Mouse (Mus musculus) right cerebral cortex, adult 2 months (tissue): ENCODE data around the gene Zic2.
"Not testable (repeated sequence)": the region's sequence is repeated elsewhere in the genome, so short reads cannot be mapped to it uniquely, and the experiment has no call there.

ENCODE experiments used
- DNase-seq, 2 experiments: peaks; one replicate each; pipeline ENCODE4 v3.0.0; 2021 to 2022; ENCODE audit warnings: low spot score in 2 of 2

Zic2 gene

GRCm38 (mm10) chr14:122461966-122462365 is 13.3 kb upstream of the Zic2 start:
- DNase-seq: no peak

GRCm38 (mm10) chr14:122462689-122463079 is 12.6 kb upstream of the Zic2 start:
- no peak for DNase-seq

DNA sequence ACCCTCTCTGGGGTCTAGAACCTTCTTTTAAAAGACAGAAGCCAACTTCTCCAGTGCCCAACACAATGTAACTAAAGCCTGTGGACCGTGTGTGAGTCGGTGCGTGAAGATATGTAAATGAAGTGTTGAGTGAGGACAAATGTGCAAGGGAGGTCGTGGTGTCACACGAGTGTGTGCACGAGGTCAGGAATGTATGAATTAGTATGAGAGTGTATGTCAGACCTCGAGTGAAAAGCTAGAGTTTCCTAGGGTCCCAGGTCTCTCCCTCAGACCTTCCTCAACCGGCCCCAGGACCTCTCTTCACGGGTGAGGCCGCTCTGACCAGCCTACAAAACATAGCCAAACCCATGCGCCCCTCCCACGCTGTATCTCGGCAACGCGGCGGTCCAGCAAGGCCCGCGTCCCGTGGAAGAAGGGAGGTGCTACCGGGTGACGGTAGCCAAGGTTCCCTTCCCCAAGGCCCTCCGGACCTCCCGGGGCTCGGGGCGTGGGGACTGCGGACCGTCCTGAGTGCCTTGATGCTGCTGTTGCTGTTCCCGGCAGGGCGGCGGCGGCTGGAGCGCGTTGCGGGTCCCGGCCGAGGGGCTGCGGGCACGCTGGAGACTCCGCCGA is 12.0 kb upstream of the Zic2 start:
- DNase-seq: no peak

- DNase-seq: not testable (repeated sequence)
These were observed 11.4 kb upstream of the Zic2 start for GRCm38 (mm10) chr14:122463734-122464341.

- no peak for DNase-seq
These were observed 10.9 kb upstream of the Zic2 start for GRCm38 (mm10) chr14:122464351-122464762.

DNA sequence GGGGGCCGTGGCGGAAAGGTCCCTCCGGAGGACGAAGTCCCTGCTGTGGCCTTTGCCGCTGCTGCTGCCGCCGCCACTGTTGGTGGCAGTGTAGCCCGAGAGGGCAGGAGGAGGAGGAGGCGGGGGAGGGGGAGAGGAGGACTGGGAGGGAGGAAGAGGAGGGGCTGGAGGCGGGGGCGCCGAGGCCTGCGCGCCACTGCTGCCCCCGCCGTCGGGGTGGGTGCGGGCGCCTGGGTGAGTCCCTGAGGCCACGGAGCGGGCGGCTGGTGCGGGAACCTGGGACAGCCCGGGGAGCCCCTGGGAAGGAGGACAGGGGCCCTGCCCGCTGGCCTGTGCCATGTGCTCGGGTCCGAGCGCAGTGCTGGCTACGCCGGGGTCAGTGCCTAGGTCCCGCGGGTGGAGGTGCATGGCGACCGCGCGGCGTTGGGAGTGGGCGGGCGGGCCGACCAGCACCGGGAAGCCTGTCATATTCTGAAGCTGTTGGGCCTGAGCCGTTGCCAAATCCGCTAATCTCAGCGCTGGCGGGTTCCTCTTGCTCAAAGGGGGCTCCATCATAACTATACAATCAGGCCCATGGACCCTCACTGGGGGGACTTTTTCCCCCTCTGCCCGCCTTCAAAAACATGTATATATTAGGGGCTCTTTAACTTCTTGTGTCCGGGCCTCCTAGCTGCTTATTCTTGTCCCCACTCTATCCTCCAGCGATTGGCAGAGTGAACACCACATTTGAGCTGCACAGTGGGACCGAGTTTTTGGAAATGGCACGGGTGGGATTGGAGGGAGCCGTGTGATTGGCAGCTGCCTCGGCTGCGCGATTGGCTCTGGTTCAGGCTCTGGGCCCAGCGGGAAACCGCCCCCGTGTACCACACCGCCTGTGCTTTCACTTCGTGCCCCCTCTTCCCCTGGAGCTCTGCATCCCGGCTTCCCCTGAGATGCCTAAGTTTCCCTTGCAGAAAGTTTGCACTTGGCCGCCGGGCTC is 10.2 kb upstream of the Zic2 start, which contains the start of gene Zic5:
Gene Zic5 (minus strand): TSS at position 915 of the 979 bp plus-strand sequence.
- DNase-seq: no peak

- no peak for DNase-seq
These were observed 9.2 kb upstream of the Zic2 start for GRCm38 (mm10) chr14:122465931-122466490.

DNA sequence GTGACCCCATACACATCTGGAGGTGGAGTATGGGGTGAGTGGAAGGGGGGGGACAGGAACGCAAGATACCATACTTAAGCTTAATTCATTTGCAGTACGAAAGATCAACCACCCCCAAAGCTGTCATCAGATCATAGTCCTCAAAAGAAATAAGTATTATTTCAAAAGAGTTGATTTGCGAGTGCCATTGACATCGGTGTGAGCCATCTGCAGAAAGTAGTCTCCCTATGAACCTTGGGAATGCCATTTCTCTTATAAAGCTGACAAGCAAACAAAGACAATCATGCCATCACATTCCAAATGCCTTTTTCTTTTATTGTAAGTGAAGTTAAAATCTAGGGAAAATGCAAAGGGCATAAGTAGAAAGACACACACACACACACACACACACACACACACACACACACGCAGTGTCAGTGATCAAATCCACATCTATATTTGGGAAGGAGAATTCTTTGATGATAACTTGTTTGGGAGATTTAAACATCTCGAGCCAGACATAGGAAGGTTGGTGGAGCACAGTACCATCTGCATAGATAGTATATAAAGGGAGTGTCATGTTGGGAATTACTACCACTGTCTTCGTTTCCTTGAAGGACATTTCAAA is 8.4 kb upstream of the Zic2 start:
- no peak for DNase-seq

GRCm38 (mm10) chr14:122467926-122468841 is 7.1 kb upstream of the Zic2 start:
- DNase-seq: no peak

- no peak for DNase-seq
These were observed 6.1 kb upstream of the Zic2 start for GRCm38 (mm10) chr14:122468971-122469755.

DNA sequence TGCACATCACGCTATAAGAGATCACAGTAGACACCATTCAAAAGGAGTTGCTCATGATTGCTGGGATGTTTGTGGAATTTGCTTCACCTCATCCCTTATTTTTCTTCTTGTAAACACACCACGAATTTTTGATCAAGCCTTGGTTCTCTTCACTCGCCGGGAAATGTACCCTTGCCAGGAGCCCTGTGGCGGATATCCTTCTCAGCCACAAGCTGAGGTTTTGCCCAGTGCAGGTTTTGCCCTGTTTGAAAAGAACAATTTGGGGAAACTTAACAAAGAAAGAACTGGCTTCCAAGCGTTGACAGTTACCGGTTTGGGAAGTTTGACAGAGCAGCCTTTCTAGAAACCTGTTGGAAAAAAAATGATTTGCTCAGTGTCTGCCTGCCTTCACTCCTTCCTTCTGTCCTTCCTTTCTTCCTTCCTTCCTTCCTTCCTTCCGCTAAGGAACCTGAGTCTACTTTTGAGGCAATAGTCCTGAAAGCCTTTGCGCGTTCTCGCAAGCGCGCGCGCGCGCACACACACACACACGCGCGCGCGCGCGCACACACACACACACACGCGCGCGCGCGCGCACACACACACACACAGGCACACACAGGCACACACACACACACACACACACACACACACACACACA is 3.7 kb upstream of the Zic2 start:
- DNase-seq: no peak

- DNase-seq: no peak
These were observed 3.1 kb upstream of the Zic2 start for GRCm38 (mm10) chr14:122472161-122472560.

DNA sequence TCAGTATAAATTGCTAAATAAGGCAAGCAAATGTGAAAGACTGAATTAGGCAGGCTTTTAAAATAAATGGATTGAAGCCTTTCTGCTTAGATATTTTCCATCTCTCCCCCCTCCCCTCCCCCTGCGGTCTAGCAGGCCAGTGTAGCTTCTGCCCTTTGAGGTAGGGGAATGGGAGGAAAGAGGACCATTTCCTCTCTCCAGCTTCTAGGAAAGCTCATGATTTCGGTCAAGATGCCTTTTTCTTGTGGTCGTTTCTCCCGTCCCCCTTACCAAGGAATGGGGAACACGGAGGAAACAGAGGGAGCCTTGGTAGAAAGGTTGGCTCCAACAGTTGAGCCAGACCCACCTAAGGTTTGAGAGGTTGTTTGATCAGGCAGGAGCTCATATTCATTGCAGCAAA is 2.6 kb upstream of the Zic2 start:
- DNase-seq: no peak

DNA sequence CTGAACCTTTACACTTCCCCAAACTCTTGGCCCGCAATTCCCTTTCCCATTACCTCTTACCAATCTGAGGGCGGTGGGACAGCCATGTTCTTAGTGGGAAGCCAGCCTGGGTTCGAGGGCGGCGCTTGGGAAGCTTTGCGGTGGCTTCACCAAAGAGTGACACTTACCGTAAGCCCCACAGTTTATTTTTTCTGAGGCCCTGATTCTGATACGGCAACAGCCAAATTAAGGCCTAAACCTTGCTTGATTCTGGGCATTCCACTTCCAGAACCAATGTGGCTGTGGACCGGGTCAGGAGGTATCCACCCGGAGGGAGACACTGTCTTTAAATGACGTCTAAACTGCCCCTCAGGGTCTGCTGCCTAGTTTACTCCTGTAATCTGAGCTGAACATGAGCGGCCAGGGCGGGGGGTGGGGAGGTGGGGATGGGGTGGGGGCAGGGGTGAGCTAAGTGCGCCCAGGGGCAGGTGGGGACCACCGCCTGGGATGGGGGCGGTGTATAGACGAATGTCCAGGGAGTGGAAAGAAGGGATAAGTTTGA is 2.0 kb upstream of the Zic2 start:
- no peak for DNase-seq

DNA sequence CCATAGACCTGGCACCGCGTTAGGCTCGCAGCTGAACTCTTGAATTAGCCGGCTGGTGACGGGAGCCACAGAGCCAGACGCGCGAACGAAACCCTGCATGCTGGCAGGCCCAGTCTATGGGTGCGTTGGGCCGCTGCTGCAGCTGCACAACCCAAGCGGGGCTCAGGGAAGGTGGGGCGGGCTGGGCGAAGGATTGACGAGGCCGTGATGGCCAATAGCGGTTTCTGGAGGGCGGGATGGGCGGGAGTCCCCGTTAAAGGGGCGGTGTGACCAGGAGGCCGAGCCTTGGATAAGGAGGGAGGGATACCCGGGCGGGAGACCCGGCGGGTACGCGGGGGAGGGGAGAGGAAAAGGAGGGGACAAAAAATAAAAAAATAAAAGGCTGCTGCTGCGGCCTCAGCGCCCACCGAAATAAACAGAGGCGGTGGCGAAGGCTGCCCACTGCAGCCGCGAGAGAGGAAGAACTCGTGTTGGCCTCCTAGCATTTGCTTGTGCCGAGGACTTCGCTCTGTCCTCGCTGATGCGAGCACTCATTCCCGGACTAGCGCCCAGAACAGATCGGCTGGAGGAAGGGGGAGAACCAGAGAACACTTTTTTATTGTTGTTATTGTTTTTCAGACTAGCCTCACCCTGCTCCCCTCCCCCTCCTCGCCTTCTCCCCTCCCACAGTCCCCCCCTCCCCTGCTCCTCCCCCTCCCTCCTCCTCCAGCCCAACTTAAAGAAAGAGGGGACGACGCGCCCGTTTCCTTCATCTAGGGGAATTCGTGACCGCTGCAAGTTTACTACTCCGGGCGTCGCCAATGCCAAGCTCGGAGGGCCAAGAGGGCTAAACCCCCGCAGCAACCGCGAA is 969 bp upstream of the Zic2 start:
- no peak for DNase-seq

DNA sequence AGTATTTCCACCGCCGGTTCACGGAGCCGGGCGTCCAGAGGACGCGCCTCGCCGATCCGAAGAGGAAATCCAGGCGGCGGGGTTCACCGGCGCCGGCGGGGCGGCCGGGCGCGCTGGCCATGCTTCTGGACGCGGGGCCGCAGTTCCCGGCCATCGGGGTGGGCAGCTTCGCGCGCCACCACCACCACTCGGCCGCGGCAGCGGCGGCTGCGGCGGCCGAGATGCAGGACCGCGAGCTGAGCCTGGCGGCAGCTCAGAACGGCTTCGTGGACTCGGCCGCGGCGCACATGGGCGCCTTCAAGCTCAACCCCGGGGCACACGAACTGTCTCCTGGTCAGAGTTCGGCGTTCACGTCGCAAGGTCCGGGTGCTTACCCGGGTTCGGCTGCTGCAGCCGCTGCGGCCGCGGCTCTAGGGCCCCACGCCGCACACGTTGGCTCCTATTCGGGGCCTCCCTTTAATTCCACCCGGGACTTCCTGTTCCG is 364 bp downstream of the Zic2 start:
- no peak for DNase-seq

DNA sequence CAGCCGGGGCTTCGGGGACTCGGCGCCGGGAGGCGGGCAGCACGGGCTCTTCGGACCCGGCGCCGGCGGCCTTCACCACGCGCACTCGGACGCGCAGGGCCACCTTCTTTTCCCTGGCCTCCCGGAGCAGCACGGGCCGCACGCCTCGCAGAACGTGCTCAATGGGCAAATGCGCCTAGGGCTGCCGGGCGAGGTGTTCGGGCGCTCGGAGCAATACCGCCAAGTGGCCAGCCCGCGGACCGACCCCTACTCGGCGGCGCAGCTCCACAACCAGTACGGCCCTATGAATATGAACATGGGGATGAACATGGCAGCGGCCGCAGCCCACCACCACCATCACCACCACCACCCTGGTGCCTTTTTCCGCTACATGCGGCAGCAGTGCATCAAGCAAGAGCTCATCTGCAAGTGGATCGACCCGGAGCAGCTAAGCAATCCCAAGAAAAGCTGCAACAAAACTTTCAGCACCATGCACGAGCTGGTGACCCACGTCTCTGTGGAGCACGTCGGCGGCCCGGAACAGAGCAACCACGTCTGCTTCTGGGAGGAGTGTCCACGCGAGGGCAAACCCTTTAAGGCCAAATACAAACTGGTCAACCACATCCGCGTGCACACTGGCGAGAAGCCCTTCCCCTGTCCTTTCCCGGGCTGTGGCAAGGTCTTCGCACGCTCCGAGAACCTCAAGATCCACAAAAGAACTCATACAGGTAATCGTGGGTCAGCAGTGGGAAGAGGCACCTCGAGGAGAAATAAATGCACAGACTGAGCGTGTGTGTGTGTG is 996 bp downstream of the Zic2 start:
- no peak for DNase-seq
